Comparison of ENCODE assay signal across 7 mouse cellular contexts in the genomic region with DNA sequence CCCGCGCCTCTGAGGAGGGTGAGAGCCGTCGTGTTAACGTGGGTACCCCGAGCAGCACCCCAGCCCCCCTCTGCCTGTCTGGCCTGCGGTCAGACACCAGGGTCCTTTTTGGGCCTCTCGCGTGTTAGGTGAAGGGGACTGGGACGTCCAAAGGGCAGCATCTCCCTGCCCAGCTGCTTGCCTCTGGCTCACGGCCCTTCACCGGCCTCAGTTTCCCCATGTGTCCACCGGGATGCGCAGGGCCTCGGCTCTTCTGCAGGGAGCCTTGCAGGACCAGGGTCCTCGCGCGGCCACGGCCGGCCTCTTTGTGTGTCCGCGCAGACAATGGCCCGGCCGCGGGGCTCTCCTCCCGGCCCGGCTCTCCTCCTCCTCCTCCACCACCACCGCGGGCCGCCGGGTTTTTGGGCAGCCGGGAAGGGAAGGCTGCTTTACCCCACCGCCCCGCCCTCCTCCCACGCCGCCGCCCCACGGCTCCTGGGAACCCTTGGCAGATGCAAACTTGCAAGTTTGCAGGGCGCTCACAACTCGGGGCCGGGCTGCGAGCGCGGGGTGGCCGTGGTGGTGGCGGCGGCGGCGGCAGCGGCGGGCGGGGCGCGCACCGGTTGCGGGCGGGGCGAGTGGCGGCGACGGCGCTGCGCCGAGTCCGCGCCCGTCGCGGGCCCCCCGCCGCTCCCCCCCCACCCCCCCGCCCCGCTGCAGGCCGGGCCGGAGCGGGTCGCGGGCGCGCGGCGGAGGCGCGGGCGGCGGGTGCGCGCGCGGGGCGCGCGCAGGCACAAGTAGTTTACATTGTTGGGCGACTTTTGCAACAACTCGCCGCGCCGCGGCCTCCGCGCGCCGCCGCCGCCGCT. TPM values are rescaled to one million over a fixed set of nuclear protein-coding genes. Genes with fewer than 3 reads are reported as not detected.
DNase-seq lines count a peak whose midpoint lies in the region; ATAC-seq lines count a peak whose summit lies in the region.

No protein-coding gene starts in this region.

- no peaks in the 10 kb centered on the region for H3K36me3 ChIP-seq in limb, embryonic 13.5 days
- no peaks in the 10 kb centered on the region for H3K36me3 ChIP-seq in midbrain, embryonic 15.5 days (replicated peaks)
- H3K36me3 ChIP-seq in stomach, embryonic 14.5 days (ENCODE audit: control insufficient read depth, insufficient read depth, low read length): no peaks in the 10 kb centered on the region

- WGBS in limb, embryonic 13.5 days: under 1% methylated on average over 47 of the region's 106 CpGs
- WGBS in midbrain, embryonic 15.5 days: under 1% methylated on average over 72 of the region's 106 CpGs
- WGBS in stomach, embryonic 14.5 days: under 1% methylated on average over 52 of the region's 106 CpGs

- peak overlapping the region; percentile 99 for H3K27ac ChIP-seq in limb, embryonic 13.5 days
- H3K27ac ChIP-seq in midbrain, embryonic 15.5 days: peak overlapping the region; percentile 83
- peak overlapping the region; percentile 98 for H3K27ac ChIP-seq in stomach, embryonic 14.5 days (ENCODE audit: low read length)

- H3K4me2 ChIP-seq in limb, embryonic 13.5 days (replicated peaks): peak overlapping the region; percentile 96
- H3K4me2 ChIP-seq in midbrain, embryonic 15.5 days: peak overlapping the region; percentile 97
- peak overlapping the region; percentile 93 for H3K4me2 ChIP-seq in stomach, embryonic 14.5 days (replicated peaks; ENCODE audit: low read depth, low read length)

- peaks cover 67% of the 10 kb centered on the region for H3K4me1 ChIP-seq in limb, embryonic 13.5 days
- peaks cover 44% of the 10 kb centered on the region for H3K4me1 ChIP-seq in midbrain, embryonic 15.5 days
- peaks cover 48% of the 10 kb centered on the region for H3K4me1 ChIP-seq in stomach, embryonic 14.5 days (ENCODE audit: control insufficient read depth, insufficient read depth, low read length)

- DNase-seq in WW6 (ENCODE audit: low read depth, low spot score): peak; percentile 26
- peak; percentile 56 for DNase-seq in cerebellum, adult 9-11 months
- DNase-seq in gastrocnemius, postnatal 10 days: peak; percentile 83

- no peaks in the 10 kb centered on the region for H3K9me3 ChIP-seq in limb, embryonic 13.5 days
- H3K9me3 ChIP-seq in midbrain, embryonic 15.5 days: no peaks in the 10 kb centered on the region
- H3K9me3 ChIP-seq in stomach, embryonic 14.5 days (ENCODE audit: control insufficient read depth, low read depth, low read length): no peaks in the 10 kb centered on the region

- H3K27me3 ChIP-seq in limb, embryonic 13.5 days: no peaks in the 10 kb centered on the region
- peaks cover 3% of the 10 kb centered on the region; the same call in 1 of the 2 replicates for H3K27me3 ChIP-seq in midbrain, embryonic 15.5 days (replicated peaks)
- H3K27me3 ChIP-seq in stomach, embryonic 14.5 days (ENCODE audit: control insufficient read depth, insufficient read depth, low read length): no peaks in the 10 kb centered on the region

- peak overlapping the region; percentile 90 for H3K4me3 ChIP-seq in limb, embryonic 13.5 days
- H3K4me3 ChIP-seq in midbrain, embryonic 15.5 days: peak overlapping the region; percentile 67
- peak overlapping the region; percentile 85 for H3K4me3 ChIP-seq in stomach, embryonic 14.5 days (ENCODE audit: low read depth, low read length)

- H3K9ac ChIP-seq in limb, embryonic 13.5 days: peak overlapping the region; percentile 99
- peak overlapping the region; percentile 55 for H3K9ac ChIP-seq in midbrain, embryonic 15.5 days
- H3K9ac ChIP-seq in stomach, embryonic 14.5 days (replicated peaks; ENCODE audit: low read depth, low read length): peak overlapping the region; percentile 92

- peak; percentile 57 for ATAC-seq in inflammation-experienced regulatory T-cells, adult 6 months
- ATAC-seq in limb, embryonic 13.5 days (ENCODE audit: low FRiP score, low read depth): peak; percentile 49
- ATAC-seq in midbrain, embryonic 15.5 days (replicated peaks): peak; percentile 34
- ATAC-seq in stomach, embryonic 14.5 days (ENCODE audit: insufficient number of reproducible peaks, insufficient read depth, low FRiP score, low read depth): peak; percentile 25; the same call in 1 of the 2 replicates

RNA-seq across cellular contexts. Expression of gene Rxra, which starts 0.5 kb away (rescaled TPM):
- total RNA-seq in gastrocnemius, postnatal 10 days (2021): 10 to 100 TPM; 58.8 to 61.3 TPM
- 1 to 10 TPM; 5.3 to 7.3 (median 5.7) TPM for polyA plus RNA-seq in inflammation-experienced regulatory T-cells, adult 6 months (2017; shearing (Covaris generic))
- polyA plus RNA-seq in limb, embryonic 13.5 days (2015; fragmentation: Nextera tagmentation; extraction: Ambion mirVana): 17.1 and 17.6 TPM in 2 replicates
- 3.1 and 4.1 TPM in 2 replicates for polyA plus RNA-seq in midbrain, embryonic 15.5 days (2015; fragmentation: Nextera tagmentation; extraction: Ambion mirVana)
- polyA plus RNA-seq in stomach, embryonic 14.5 days (2014; fragmentation: Nextera tagmentation; extraction: Ambion mirVana): 9.0 and 10.3 TPM in 2 replicates

Comparison
In these comparisons a context has a peak if more than half of its experiments do, and no peak if none do; other contexts are left out.
1. Peak in every context shown above with its lines: DNase-seq, ATAC-seq, H3K4me3 ChIP-seq and H3K27ac ChIP-seq.
2. DNase-seq: peak in every context shown above with its lines; median percentile 83 in gastrocnemius, postnatal 10 days; 56 in cerebellum, adult 9-11 months; 26 in WW6.